Mouse (Mus musculus): ENCODE measurements around the gene Slc3a2.

GRCm38 (mm10) chr19:8727495-8728114 is 4.4 kb upstream of the Slc3a2 start:
- TF ChIP-seq CTCF (IDR thresholded peaks at IDR 0.05; ENCODE audit: insufficient read depth, low read length) (no peak), POLR2A (IDR thresholded peaks at IDR 0.05; ENCODE audit: borderline replicate concordance, extremely low read depth, low read depth, low read length) (no peak)
